12 mouse cellular contexts compared by ENCODE assay signal in genomic region chr5:143579537-143580203, GRCm38 (mm10). TPM values are rescaled to one million over a fixed set of nuclear protein-coding genes. Genes with fewer than 3 reads are reported as not detected.
DNase-seq lines count a peak whose midpoint lies in the region; ATAC-seq and TF ChIP-seq lines count a peak whose summit lies in the region.
"Had no signal": no experiment of that assay in that cellular context is flagged by ENCODE, and none has a peak within 500 bp of the region (broad histone marks: within the 10 kb centered on the region; RNA-seq: fewer than 3 reads in every experiment).

No protein-coding gene starts in this region.

- H3K36me3 ChIP-seq in forebrain, embryonic 12.5 days (replicated peaks): no peaks in the 10 kb centered on the region
- H3K36me3 ChIP-seq: embryonic facial prominence, embryonic 13.5 days; liver, embryonic 15.5 days; neural tube, embryonic 12.5 days had no signal

- ATAC-seq in Patski: peak; percentile 92
- ATAC-seq in megakaryocyte, adult 5-6 weeks (ENCODE audit: poor library complexity, severe bottlenecking): peak; percentile 98
- ATAC-seq in forebrain, embryonic 12.5 days (ENCODE audit: low FRiP score): no peak

- no peak overlapping the region for H3K4me3 ChIP-seq in forebrain, embryonic 12.5 days (replicated peaks)
- H3K4me3 ChIP-seq: embryonic facial prominence, embryonic 13.5 days; liver, embryonic 15.5 days; neural tube, embryonic 12.5 days had no signal

- no peaks in the 10 kb centered on the region for H3K4me1 ChIP-seq in forebrain, embryonic 12.5 days
- H3K4me1 ChIP-seq: embryonic facial prominence, embryonic 13.5 days; liver, embryonic 15.5 days; neural tube, embryonic 12.5 days had no signal

- no peaks in the 10 kb centered on the region for H3K9me3 ChIP-seq in forebrain, embryonic 12.5 days
- H3K9me3 ChIP-seq: embryonic facial prominence, embryonic 13.5 days; liver, embryonic 15.5 days; neural tube, embryonic 12.5 days had no signal

- in situ Hi-C loops in Patski (cut with MboI; ENCODE audit: low pct_unique_long_range_greater_than_20kb): no loop called here

- H3K4me2 ChIP-seq in forebrain, embryonic 12.5 days: no peak overlapping the region
- H3K4me2 ChIP-seq: embryonic facial prominence, embryonic 13.5 days; liver, embryonic 15.5 days; neural tube, embryonic 12.5 days had no signal

- H3K9ac ChIP-seq in forebrain, embryonic 12.5 days: no peak overlapping the region
- H3K9ac ChIP-seq: embryonic facial prominence, embryonic 13.5 days; liver, embryonic 15.5 days; neural tube, embryonic 12.5 days had no signal

- no peaks in the 10 kb centered on the region for H3K27me3 ChIP-seq in Patski
- no peaks in the 10 kb centered on the region for H3K27me3 ChIP-seq in forebrain, embryonic 12.5 days
- H3K27me3 ChIP-seq: embryonic facial prominence, embryonic 13.5 days; liver, embryonic 15.5 days; neural tube, embryonic 12.5 days had no signal

- CTCF ChIA-PET in Patski (lab: Charles Lee): interaction anchor here (0.8 to 3.5 kb wide), 9 partner anchors 10 to 220 kb away, joined by 3 to 16 read pairs (median 4); partner anchors contain the start of gene Cyth3

- POLR2A ChIA-PET in Patski (lab: Charles Lee): interaction anchor here (0.9 kb wide), 1 partner anchor 21 kb away, joined by 5 read pairs; no protein-coding TSS in a partner anchor

- intact Hi-C loops in left cerebral cortex, postnatal 10 days (cut with DNase I): loop anchor here (5.0 kb wide), 1 partner anchor 43 kb away; the partner anchor contains the start of gene Cyth3

- DNase-seq in adrenal gland, adult 8-10 months: peak; percentile 30
- DNase-seq in adrenal gland, postnatal 4 days (ENCODE audit: low spot score in 2 of 2): no peak
- DNase-seq in left cerebral cortex, adult 11 months (ENCODE audit: low spot score): peak; percentile 13
- DNase-seq in left cerebral cortex, postnatal 10 days (ENCODE audit: extremely low spot score in 1 of 2, low spot score in 2 of 2): no peak
- DNase-seq in Patski (ENCODE audit: low read depth, low spot score): peak; percentile 27
- no peak for DNase-seq in urinary bladder, adult 2 months (ENCODE audit: low spot score)
- DNase-seq: kidney, adult 11 months had no signal

- 88% methylated on average over 10 of the region's 10 CpGs for WGBS in forebrain, embryonic 12.5 days

- TF ChIP-seq CTCF in Patski (IDR thresholded peaks at IDR 0.05): peak; percentile 32

- no peak overlapping the region for H3K27ac ChIP-seq in forebrain, embryonic 12.5 days
- H3K27ac ChIP-seq: embryonic facial prominence, embryonic 13.5 days; liver, embryonic 15.5 days; neural tube, embryonic 12.5 days had no signal

RNA-seq across cellular contexts. Expression of gene Cyth3, which starts 42.6 kb away (rescaled TPM):
- 100 to 1,000 TPM; 134 to 193 (median 146) TPM for total RNA-seq in adrenal gland, adult 8-10 months (2022)
- 100 to 1,000 TPM; 195 to 200 TPM for total RNA-seq in adrenal gland, postnatal 4 days (2021)
- total RNA-seq in left cerebral cortex, postnatal 10 days (2021): 10 to 100 TPM; 67.7 to 71.2 TPM
- polyA plus RNA-seq in Patski (2021): 24.0 TPM
- total RNA-seq in megakaryocyte, adult 5-6 weeks (2015): 5.4 and 6.5 TPM in 2 replicates
- total RNA-seq in megakaryocyte, adult 5-6 weeks (2017): 7.5 and 8.9 TPM in 2 replicates
- polyA plus RNA-seq in forebrain, embryonic 12.5 days (2016; fragmentation: Nextera tagmentation; extraction: Ambion mirVana): 25.7 and 27.8 TPM in 2 replicates
- polyA plus RNA-seq in urinary bladder, adult 2 months (2012; rRNA removed): 43.7 and 45.6 TPM in 2 replicates

RNA-seq across cellular contexts. Expression of gene Rac1, which starts 51.8 kb away (rescaled TPM):
- total RNA-seq in adrenal gland, adult 8-10 months (2022): 100 to 1,000 TPM; 348 to 401 (median 358) TPM
- total RNA-seq in adrenal gland, postnatal 4 days (2021): 100 to 1,000 TPM; 390 TPM
- 100 to 1,000 TPM; 429 to 434 TPM for total RNA-seq in left cerebral cortex, postnatal 10 days (2021)
- 464 TPM for polyA plus RNA-seq in Patski (2021)
- 1,230 and 1,275 TPM in 2 replicates for total RNA-seq in megakaryocyte, adult 5-6 weeks (2015)
- 215 and 239 TPM in 2 replicates for total RNA-seq in megakaryocyte, adult 5-6 weeks (2017)
- polyA plus RNA-seq in forebrain, embryonic 12.5 days (2016; fragmentation: Nextera tagmentation; extraction: Ambion mirVana): 377 and 395 TPM in 2 replicates
- polyA plus RNA-seq in urinary bladder, adult 2 months (2012; rRNA removed): 441 and 475 TPM in 2 replicates

Comparison
In these comparisons a context has a peak if more than half of its experiments do, and no peak if none do; other contexts are left out.
1. DNase-seq: peak in adrenal gland, adult 8-10 months (single experiment), left cerebral cortex, adult 11 months (single experiment) and Patski (single experiment); none in adrenal gland, postnatal 4 days (0 of 2), left cerebral cortex, postnatal 10 days (0 of 2) and urinary bladder, adult 2 months (single experiment).
2. RNA of gene Cyth3, which starts 42.6 kb away (total RNA-seq): 195 to 200 TPM in adrenal gland, postnatal 4 days, 134 to 193 TPM in adrenal gland, adult 8-10 months and 67.7 to 71.2 TPM in left cerebral cortex, postnatal 10 days; 5.4 to 8.9 TPM in megakaryocyte, adult 5-6 weeks; every median in the first group is over 4 times any median in the second.